Mouse (Mus musculus) adipocyte (in vitro differentiated cells): ENCODE results near the gene Arpp19.

Experiments used
- DNase-seq: peaks from one replicate; pipeline ENCODE4 v3.0.0-alpha.2; 2016; ENCODE audit warnings: low spot score

Gene Arpp19

DNA sequence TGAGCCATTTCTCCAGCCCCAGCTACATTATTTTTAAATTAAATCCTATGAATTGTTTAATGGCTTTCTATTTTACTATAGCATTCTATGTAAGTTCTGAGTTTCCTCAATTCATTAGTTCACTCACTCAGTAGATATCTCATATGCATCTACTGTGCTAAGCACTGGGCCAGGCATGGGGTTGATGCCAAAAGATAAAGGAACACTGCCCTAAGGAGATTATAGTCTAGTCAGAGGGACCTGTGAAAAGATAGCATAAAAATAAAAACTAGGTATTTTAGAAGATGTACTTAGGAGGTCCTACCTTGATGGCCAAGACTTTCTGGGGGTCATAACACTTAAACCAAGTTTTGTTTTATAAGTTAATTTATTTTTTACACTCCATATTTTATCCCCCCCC, 64.7 kb downstream of the Arpp19 start:
- no peak for DNase-seq
